Mouse (Mus musculus) intestine, postnatal 0 days (tissue): ENCODE results near the gene Sar1b. TPM values are rescaled to one million over a fixed set of nuclear protein-coding genes. Genes with fewer than 3 reads are reported as not detected.

ENCODE experiments used
- ATAC-seq: fragments of 200-750 bp; cut with Nextera tagmentation; 2 replicates; pipeline ENCODE4 v1.8.0; 2017; ENCODE audit warnings: mild to moderate bottlenecking, moderate TSS enrichment, moderate library complexity
- H3K27ac ChIP-seq: fragments of 300-500 bp; sonication (generic); 2 replicates; pipeline ENCODE4 v1.5.1; 2014; ENCODE audit warnings: mild to moderate bottlenecking, low read depth, low read length, moderate library complexity
- H3K27me3 ChIP-seq: fragments of 300-500 bp; sonication (generic); replicated peaks from 2 replicates; pipeline ENCODE4 v1.6.1; 2014; ENCODE audit warnings: low read length, mixed read lengths; ENCODE audit not compliant: control insufficient read depth, insufficient read depth
- H3K36me3 ChIP-seq: fragments of 300-500 bp; sonication (generic); 2 replicates; pipeline ENCODE4 v1.6.1; 2014; ENCODE audit warnings: mild to moderate bottlenecking, moderate library complexity; ENCODE audit not compliant: control insufficient read depth, insufficient read depth
- H3K4me1 ChIP-seq: fragments of 300-500 bp; sonication (generic); replicated peaks from 2 replicates; pipeline ENCODE4 v1.6.1; 2014; ENCODE audit warnings: antibody characterized with exemption, low read length, mixed read lengths; ENCODE audit not compliant: control insufficient read depth, insufficient read depth
- H3K4me2 ChIP-seq: fragments of 300-500 bp; sonication (generic); replicated peaks from 2 replicates; pipeline ENCODE4 v1.6.1; 2014; ENCODE audit warnings: low read depth, mild to moderate bottlenecking, moderate library complexity
- H3K4me3 ChIP-seq: fragments of 300-500 bp; sonication (generic); 2 replicates; pipeline ENCODE4 v1.5.1; 2014; ENCODE audit warnings: low read depth, low read length
- H3K9ac ChIP-seq: fragments of 300-500 bp; sonication (generic); 2 replicates; pipeline ENCODE4 v1.6.1; 2014; ENCODE audit warnings: mild to moderate bottlenecking, low read depth, low read length
- H3K9me3 ChIP-seq: fragments of 300-500 bp; sonication (generic); 2 replicates; pipeline ENCODE4 v1.6.1; 2016; ENCODE audit warnings: mixed run types; ENCODE audit not compliant: control insufficient read depth
- CTCF ChIP-seq: sonication (generic); IDR thresholded peaks from 2 replicates; pipeline ENCODE4 v1.5.1; 2016; ENCODE audit warnings: low read depth, mild to moderate bottlenecking, control low read depth, antibody characterized with exemption, moderate library complexity
- WGBS: fragments of 180-500 bp; shearing (Covaris S2); extraction: QIAGEN DNeasy Blood & Tissue Kit; methylation state at CpG from one replicate; pipeline ENCODE4 v1.1.7; 2014; 5-methylcytosine and 5-hydroxymethylcytosine counted together
- polyA plus RNA-seq: library from polyadenylated mRNA; unstranded; fragments of >200 nt; fragmentation: Nextera tagmentation; extraction: Ambion mirVana; gene quantifications from 2 replicates; pipeline ENCODE4 v1.2.1, GENCODE M21; 2015

Sar1b gene
- polyA plus RNA-seq, 1 experiment from 2014 or later, result 470 TPM

DNA sequence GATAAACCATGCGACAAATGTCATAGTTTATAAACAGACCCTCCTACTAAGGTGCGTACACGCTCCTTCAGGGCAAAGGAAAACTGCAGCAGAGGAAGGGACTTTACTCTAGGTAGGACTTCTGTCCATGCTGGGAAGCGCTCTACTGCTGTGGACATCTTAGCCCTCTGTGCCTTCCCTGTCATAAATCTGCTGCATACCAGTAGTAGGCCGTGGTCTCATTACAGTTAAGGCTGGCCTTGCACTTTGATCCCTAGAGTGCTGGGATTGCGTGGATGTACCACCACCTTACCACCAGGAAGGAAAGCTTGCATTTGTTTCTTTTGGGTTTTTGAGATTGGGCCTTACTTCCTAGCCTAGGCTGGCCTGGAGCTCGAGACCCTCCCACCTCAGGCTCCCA lies 27.2 kb downstream of the Sar1b start:
- Histone ChIP-seq H3K9me3 (no peaks in the 10 kb centered on the region), H3K4me1 (no peaks in the 10 kb centered on the region), H3K36me3 (peaks cover 48% of the 10 kb centered on the region), H3K4me2 (no peak overlapping the region), H3K27me3 (no peaks in the 10 kb centered on the region), H3K9ac (no peak overlapping the region), H3K27ac (peak overlapping the region; percentile 65; the same call in 1 of the 2 replicates), H3K4me3 (no peak overlapping the region)
- peak; percentile 83 for ATAC-seq
- WGBS, result 51% methylated on average over 7 of the region's 7 CpGs
- no peak for TF ChIP-seq CTCF

DNA sequence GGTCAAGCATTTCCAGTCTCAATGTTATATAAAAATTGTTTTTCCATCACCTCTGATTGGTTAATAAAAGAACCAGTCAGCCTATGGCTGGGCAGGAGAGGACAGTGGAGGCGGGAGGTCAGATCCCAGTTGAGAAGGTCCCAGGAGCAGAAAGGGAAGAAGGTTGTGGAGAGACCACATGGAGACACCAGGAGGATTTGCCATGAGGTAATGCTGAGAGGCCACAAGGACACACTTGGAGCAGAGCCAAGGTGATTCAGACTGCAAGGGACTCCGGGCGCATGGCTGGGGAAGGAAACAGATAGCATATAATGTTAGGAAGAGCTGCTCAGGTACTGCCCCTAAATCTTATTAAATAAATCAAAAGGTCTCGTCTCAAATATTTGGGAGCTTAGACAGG lies 32.8 kb downstream of the Sar1b start:
- Histone ChIP-seq H3K4me3 (no peak overlapping the region), H3K36me3 (peaks cover 14% of the 10 kb centered on the region), H3K27me3 (no peaks in the 10 kb centered on the region), H3K4me1 (no peaks in the 10 kb centered on the region), H3K9me3 (no peaks in the 10 kb centered on the region), H3K4me2 (no peak overlapping the region), H3K9ac (no peak overlapping the region), H3K27ac (no peak overlapping the region)
- peak; percentile 48 for ATAC-seq
- TF ChIP-seq CTCF, result no peak
- 45% methylated on average over 4 of the region's 4 CpGs for WGBS

DNA sequence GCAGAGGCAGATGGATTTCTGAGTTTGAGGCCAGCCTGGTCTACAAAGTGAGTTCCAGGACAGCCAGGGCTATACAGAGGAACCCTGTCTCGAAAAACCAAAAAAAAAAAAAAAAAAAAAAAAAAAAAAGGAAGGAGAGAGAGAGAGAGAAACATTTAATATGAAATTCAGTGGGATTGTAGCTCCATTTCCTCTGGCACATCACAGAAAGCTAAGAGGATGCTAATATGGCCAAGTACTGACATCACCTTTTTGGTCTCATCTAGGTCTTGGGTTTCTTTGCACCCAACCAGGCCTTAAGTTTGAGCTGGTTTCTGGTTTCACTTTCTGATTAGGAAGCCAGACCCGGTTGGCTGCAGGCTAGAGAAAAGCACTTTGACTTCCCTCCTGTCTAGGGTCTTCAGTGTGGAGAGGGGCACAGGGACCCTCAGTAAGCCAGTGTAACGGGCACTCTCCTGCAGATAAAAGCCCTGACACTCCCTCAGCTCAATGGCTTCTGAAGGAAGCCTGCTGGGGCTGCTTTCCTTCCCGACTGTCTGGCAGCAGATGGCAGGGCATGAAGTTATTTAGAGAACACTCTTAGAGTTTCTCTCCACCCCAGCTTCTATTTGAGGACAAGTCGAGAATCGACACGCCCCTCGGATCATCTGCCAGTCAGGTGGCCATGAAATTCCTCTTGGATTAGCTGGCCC lies 37.3 kb downstream of the Sar1b start:
- no peaks in the 10 kb centered on the region for H3K27me3 ChIP-seq
- H3K9ac ChIP-seq, result no peak overlapping the region
- ATAC-seq, result no peak
- WGBS, result 16% methylated on average over 7 of the region's 8 CpGs
- no peaks in the 10 kb centered on the region; the same call in 1 of the 2 replicates for H3K4me1 ChIP-seq
- H3K4me3 ChIP-seq, result no peak overlapping the region
- H3K9me3 ChIP-seq, result no peaks in the 10 kb centered on the region
- H3K4me2 ChIP-seq, result peak overlapping the region; percentile 45; the same call in 1 of the 2 replicates
- no peak overlapping the region for H3K27ac ChIP-seq
- TF ChIP-seq CTCF, result no peak
- no peaks in the 10 kb centered on the region for H3K36me3 ChIP-seq

DNA sequence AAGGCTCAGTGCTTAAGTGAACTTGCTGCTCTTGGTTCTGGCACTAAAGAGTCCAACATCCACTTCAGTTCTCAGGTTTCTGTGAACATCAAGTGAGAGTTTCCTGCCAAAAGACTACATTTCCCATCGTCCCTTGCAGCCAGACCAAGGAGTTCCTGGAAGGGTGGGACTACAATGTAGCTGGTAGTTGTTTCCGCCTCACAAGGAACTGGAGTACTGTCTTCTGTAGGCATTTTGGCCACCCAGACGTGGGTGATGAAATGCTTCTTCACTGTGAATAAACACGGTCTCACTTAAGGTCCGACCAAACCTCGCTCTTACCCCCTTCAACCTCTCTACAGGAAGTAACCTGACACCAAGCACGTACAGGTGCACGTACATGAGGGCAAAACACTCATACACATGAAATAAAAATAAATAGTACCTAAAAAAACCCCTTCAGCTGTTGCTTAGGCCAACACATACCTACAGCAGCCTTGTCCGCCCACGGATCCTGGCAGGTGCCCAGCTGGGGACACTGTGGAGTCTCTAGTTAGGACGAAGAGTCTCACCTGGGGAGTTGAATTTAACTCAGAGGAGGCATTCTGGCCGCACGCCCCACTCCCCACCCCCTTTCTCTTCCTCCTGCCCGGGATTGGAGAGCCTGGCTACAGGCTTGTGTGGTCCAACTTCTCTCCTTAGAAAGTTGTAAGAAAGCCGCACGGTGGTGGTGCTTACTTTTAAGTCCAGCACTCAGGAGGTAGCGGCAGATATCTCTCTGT lies 41.9 kb downstream of the Sar1b start:
- Histone ChIP-seq H3K4me1 (no peaks in the 10 kb centered on the region; the same call in 1 of the 2 replicates), H3K4me3 (peak overlapping the region; percentile 43), H3K27me3 (no peaks in the 10 kb centered on the region), H3K4me2 (peak overlapping the region; percentile 73), H3K36me3 (no peaks in the 10 kb centered on the region), H3K27ac (peak overlapping the region; percentile 68; the same call in 1 of the 2 replicates), H3K9ac (peak overlapping the region; percentile 42), H3K9me3 (no peaks in the 10 kb centered on the region)
- peak; percentile 71 for ATAC-seq
- TF ChIP-seq CTCF, result no peak
- 16% methylated on average over 17 of the region's 17 CpGs for WGBS

DNA sequence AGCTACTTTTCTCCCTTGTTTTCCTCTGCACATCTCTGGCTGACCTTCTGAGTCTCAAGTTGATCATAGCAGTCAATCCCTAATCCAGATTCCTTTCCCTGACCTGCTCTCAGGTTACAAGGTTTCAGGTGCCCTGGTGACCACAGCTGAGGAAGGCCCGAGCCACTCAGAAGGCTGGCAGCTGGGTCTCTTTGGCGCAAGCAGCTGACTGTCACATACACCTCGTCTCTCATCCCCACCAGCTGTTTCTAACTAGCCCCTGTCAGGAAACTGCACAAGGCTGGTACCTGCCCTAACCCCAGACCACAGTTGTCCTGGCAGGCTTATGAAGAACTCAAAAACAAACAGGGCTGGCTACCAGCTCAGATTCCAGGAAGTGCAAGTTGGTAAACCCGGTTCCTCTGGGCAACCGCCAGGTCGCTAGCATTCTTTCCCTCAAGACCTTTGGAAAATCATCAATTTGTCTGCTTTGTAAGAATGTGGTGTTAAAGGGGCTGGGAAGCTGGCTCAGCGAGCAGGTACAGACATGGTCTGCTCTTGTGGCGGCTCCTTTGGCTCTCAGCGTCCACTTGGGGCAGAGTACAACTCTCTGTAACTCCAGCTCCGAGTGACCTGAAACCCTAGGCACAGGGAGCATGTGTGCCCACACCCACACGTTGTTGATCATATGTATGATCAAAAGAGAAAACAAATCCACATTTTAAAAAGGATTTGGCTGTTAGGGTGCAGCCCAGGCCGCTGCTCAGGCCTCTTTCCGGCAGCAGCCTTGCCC lies 43.8 kb downstream of the Sar1b start:
- no peaks in the 10 kb centered on the region for H3K9me3 ChIP-seq
- no peak overlapping the region for H3K27ac ChIP-seq
- whole genome bisulfite sequencing, result 38% methylated on average over 13 of the region's 13 CpGs

More for the DNA sequence above, 43.8 kb downstream of the Sar1b start:
- Histone ChIP-seq H3K36me3 (no peaks in the 10 kb centered on the region), H3K9ac (no peak overlapping the region; the same call in 1 of the 2 replicates), H3K27me3 (no peaks in the 10 kb centered on the region), H3K4me3 (no peak overlapping the region), H3K4me2 (no peak overlapping the region), H3K4me1 (no peaks in the 10 kb centered on the region; the same call in 1 of the 2 replicates)
- TF ChIP-seq CTCF, result peak; percentile 29; the same call in 1 of the 2 replicates
- no peak for ATAC-seq
